Mouse (Mus musculus) lung, adult 18-20 months (tissue): ENCODE results near the gene D930048N14Rik.
"Not testable (repeated sequence)": the region's sequence is repeated elsewhere in the genome, so short reads cannot be mapped to it uniquely, and the experiment has no call there.

Experiments used
- DNase-seq, 2 experiments: peaks; one replicate each; pipeline ENCODE4 v3.0.0; 2022; ENCODE audit warnings: mixed read lengths in 2 of 2

D930048N14Rik gene

GRCm38 (mm10) chr11:51650691-51651515 lies at the start of gene D930048N14Rik, which contains the start of gene N4bp3:
Gene D930048N14Rik (plus strand): TSS chr11:51650954.
Gene N4bp3 (minus strand): TSS chr11:51650842.
- peak; percentile 82 to 86 for DNase-seq

DNA sequence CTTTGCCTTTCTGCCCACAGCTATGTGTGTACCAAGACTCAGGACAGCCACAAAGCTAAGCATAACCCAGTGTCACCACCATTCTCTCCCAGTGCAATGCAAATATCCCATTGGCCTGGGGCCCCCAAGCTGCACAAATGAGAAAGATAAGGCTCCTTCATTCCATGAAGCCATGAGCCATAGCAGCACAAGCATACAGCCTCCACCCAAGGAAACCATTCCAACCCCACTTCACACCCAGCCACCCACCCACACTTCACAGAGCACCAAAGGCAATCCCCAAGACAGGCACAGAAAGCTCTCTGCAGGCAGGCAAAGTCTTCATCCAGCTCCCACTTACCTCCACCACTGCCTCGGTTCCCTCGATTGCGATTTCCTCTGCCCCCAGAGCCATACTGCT lies 48.5 kb upstream of the D930048N14Rik start:
- no peak for DNase-seq

- peak; percentile 94 to 96 for DNase-seq
These were observed 44.9 kb upstream of the D930048N14Rik start for GRCm38 (mm10) chr11:51605602-51606446.

DNA sequence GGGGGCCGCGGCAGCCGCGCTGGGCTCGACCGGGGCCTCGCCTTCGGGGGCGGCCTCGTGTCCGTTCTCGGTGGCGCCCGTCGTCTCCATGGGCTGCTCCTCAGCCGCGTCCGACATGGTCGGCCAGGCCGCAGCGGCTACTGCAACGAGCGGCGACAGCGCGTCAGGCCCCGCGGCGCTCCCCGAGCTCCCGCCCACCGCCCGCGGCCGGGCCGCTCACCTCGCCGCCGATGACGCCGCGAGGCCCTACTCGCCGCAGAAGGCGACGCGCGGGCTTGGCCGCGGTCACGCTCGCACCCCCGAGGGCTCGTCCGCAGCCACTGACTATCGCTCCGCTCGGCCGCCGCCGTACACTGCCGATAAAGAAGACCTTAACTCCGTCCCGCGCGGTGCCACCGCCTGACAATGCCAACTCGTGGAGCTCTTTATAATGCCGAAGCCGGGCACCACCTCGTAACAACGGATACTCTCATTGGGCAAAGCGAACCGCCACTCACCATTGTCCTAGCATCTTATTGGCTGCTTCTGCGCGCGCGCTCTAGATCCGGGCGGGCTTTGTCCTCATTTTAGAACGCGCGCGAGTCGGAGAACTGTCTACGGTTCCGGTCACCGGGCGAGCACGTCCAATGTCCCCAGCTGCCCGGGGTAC lies 44.2 kb upstream of the D930048N14Rik start, which contains the start of gene Hnrnpab:
Gene Hnrnpab (minus strand): TSS at position 401 of the 649 bp plus-strand sequence.
- peak; percentile 97 for DNase-seq

DNA sequence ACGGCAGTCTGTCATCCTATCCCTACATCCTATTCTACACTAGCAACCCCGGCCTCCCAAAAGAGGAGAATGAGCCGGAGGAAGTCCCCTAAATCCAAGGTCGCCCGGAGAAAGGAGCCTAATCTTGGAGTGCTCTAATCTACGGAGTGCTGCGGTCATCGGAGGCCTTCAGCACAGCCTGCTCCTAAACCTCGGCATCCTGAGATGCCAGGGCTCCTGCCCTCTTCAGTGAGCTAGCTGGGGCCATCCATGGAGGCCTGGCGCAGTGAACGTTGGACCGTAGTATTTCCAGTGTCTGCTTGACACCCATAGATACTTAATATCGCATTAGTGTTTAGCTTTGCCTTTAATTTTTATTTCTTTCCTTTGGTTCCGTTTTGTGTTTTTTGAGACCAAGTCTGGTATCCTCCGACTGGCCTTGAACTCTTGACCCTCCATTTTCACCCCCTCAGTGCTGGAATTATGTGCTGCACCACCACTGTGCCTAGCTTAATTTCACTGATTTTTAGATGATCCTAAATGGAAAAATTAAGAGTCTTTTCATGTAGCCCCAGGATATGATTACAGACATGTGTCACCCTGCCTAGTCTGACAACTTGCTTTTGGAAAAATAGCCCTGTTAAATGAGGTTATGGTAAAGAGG lies 43.5 kb upstream of the D930048N14Rik start:
- DNase-seq, result no peak

- DNase-seq, result no peak
These were observed 41.4 kb upstream of the D930048N14Rik start for GRCm38 (mm10) chr11:51609266-51609909.

DNA sequence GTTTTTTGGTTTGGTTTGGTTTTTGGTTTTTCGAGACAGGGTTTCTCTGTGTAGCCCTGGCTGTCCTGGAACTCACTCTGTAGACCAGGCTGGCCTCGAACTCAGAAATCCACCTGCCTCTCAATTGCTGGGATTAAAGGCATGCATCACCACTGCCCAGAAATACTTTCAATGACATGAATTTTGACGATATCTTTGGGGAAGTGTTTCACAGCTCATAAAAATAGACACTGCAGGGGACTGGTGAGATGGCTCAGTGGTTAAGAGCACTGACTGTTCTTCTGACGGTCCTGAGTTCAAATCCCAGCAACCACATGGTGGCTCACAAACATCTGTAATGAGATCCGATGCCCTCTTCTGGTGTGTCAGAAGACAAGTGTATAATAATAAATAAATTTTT lies 40.8 kb upstream of the D930048N14Rik start:
- DNase-seq, result not testable (repeated sequence)

- no peak for DNase-seq
These were observed 36.5 kb upstream of the D930048N14Rik start for GRCm38 (mm10) chr11:51614256-51614655.

GRCm38 (mm10) chr11:51615129-51615528 lies 35.6 kb upstream of the D930048N14Rik start:
- DNase-seq, result peak; percentile 29 to 64

DNA sequence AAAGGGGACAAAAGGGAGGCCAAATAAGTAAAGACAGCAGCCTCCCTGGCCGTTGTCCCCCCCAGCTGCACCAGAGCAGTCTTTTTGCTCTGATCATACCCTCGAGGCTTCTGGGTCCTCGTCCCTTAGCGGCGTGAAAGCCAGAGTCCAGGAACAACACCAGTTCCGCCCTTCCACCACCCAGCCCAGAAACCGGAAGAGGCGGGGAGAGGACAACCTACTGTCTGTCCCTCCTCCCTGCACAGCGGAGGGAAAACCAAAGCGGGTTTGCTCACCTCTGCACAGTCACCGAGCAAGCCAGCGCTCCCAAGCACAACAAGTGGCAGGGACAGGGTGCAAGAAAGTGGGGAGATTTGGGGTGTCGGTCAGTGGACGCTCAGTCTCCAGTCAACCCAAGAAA lies 35.2 kb upstream of the D930048N14Rik start:
- peak; percentile 84 to 87 for DNase-seq

GRCm38 (mm10) chr11:51616113-51616512 lies 34.6 kb upstream of the D930048N14Rik start:
- DNase-seq, result not testable (repeated sequence)

DNA sequence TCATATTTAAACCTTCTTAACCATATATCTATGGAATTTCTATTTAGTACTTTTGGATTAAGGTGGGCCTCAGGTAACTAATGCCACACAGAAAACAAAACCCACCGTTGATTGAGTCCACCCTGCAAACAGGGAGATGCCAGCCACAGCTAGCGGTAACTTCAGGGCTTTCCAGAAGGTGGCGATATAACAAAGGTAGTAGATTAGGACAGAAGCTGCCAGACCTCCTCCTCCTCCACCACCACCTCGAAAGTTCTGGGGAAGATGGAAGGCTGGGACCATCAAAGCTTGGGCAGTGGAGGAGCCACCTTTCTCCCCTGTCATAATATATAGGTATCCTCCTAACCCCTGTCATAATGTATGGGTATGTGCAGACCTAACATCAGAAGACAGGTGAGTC lies 33.1 kb upstream of the D930048N14Rik start:
- peak; percentile 60 to 78 for DNase-seq

DNA sequence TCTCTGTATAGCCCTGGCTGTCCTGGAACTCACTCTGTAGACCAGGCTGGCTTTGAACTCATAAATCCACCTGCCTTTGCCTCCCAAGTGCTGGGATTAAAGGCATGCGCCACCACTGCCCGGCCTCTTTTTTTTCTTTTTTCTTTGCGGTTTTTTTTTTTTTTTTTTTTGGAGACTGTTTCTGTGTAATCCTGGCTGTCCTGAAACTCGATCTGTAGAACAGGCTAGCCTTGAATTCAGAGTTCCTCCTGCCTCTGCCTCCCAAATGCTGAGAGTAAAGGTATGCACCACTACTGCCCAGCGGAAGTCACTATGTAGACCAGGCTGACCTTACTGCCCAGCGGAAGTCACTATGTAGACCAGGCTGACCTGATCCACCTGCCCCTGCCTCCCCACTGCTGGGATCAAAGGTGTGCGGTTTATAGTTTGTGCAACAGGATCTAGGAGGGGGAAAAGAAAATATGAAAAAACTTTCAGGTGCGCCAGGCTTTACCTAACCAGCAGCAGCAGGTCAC lies 31.8 kb upstream of the D930048N14Rik start:
- no peak for DNase-seq

- DNase-seq, result peak; percentile 97 to 98
These were observed 31.2 kb upstream of the D930048N14Rik start, which contains the start of gene Nhp2 for GRCm38 (mm10) chr11:51619409-51620060. Gene Nhp2 (plus strand): TSS chr11:51619735.

- no peak for DNase-seq
These were observed 30.7 kb upstream of the D930048N14Rik start for GRCm38 (mm10) chr11:51620084-51620483.

GRCm38 (mm10) chr11:51621776-51622175 lies 29.0 kb upstream of the D930048N14Rik start:
- DNase-seq, result no peak

- DNase-seq, result peak; percentile 68 to 72
These were observed 27.7 kb upstream of the D930048N14Rik start for GRCm38 (mm10) chr11:51622971-51623491.

- DNase-seq, result no peak
These were observed 25.4 kb upstream of the D930048N14Rik start for GRCm38 (mm10) chr11:51625187-51625820.

DNA sequence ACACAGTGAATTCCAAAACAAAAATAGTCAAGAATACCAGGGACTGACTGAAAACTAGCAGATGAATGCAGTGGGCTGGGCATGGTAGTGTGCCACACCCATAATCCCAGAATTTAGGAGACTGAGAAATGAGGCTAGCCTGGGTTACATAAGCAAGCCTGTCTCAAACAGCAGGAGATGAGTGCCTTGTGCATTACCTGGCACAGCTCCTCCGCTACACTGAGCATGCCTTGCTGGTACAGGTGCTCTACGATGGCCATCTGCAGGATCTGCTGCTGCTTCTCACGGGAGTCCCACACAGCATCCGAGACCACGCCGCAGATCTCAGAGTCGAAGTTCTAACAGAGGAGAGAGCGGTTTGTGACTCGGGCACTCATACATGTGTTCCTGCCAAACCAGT lies 23.3 kb upstream of the D930048N14Rik start:
- no peak for DNase-seq

- DNase-seq, result no peak
These were observed 22.8 kb upstream of the D930048N14Rik start for GRCm38 (mm10) chr11:51627907-51628306.
